8 mouse cellular contexts compared by ENCODE assay signal in the genomic region with DNA sequence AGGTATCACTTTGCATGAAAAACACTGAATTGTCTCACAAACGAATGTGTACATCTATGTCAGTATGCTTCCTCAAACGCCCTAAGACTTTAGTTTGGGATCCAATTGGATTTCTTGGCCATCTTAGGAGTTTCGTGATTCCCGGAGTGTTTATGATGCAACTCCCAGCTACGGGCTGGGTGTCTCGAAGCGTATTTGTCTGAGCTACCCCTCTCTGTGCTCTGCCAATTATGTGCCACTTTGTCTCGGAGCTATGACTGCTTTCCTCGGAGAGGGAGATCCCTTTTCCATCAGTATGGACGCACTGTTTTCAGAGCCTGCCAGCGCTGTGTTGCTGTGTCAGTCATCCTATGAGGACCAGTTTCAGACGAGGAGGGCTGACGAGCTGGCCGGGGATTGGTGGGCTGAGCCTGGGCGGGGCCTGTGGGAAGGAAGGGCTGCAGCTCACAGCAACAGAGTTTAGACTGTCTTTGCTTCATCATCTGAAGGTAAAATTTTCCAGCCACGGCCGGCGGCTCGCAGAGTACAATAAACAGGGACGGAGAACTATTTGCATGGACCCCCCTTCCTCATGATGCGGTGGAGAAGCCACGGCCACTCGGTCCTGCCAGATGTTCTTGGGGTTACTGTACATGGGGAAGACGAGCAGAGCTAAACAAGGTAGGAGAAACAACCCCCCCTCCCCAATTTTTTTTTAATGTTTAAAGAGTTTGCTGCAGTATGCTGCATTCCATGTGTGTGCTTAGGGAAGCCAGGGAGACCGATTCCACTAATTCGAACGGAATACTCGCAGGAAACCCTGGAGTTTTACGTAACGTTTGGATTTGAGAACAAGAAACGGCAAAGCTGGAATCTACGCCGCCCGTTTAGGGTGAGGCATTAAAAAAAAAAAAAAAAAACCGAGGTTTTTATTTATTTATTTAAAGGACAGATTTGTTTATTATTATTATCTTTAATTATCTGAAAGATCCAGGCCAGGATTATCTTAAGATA. TPM values are rescaled to one million over a fixed set of nuclear protein-coding genes. Genes with fewer than 3 reads are reported as not detected.
DNase-seq lines count a peak whose midpoint lies in the region; ATAC-seq lines count a peak whose summit lies in the region.

A gene (plus strand): TSS at position 424 of the 993 bp plus-strand sequence.

- 2% methylated on average over 35 of the region's 35 CpGs for WGBS in forebrain, embryonic 10.5 days
- WGBS in heart, embryonic 15.5 days = under 1% methylated on average over 35 of the region's 35 CpGs
- WGBS in liver, embryonic 15.5 days (ENCODE audit: insufficient replicate concordance) = 1% methylated on average over 35 of the region's 35 CpGs
- WGBS in neural tube, embryonic 12.5 days = 3% methylated on average over 35 of the region's 35 CpGs

- H3K9me3 ChIP-seq in forebrain, embryonic 10.5 days = no peaks in the 10 kb centered on the region
- no peaks in the 10 kb centered on the region for H3K9me3 ChIP-seq in heart, embryonic 15.5 days (replicated peaks)
- no peaks in the 10 kb centered on the region for H3K9me3 ChIP-seq in liver, embryonic 15.5 days (replicated peaks)
- H3K9me3 ChIP-seq in neural tube, embryonic 12.5 days = no peaks in the 10 kb centered on the region

- ATAC-seq in heart, embryonic 15.5 days (replicated peaks; ENCODE audit: insufficient number of reproducible peaks, insufficient read depth, low FRiP score, low read depth) = peak; percentile 97
- peak; percentile 96 for ATAC-seq in liver, embryonic 15.5 days (ENCODE audit: insufficient read depth)
- ATAC-seq in neural tube, embryonic 12.5 days (ENCODE audit: low FRiP score, low read depth) = peak; percentile 99

- H3K4me1 ChIP-seq in forebrain, embryonic 10.5 days = peaks cover 68% of the 10 kb centered on the region
- peaks cover 38% of the 10 kb centered on the region for H3K4me1 ChIP-seq in heart, embryonic 15.5 days (replicated peaks)
- peaks cover 48% of the 10 kb centered on the region for H3K4me1 ChIP-seq in liver, embryonic 15.5 days (replicated peaks)
- H3K4me1 ChIP-seq in neural tube, embryonic 12.5 days = peaks cover 32% of the 10 kb centered on the region

- H3K4me3 ChIP-seq in forebrain, embryonic 10.5 days = peak within 1 kb of the TSS; percentile 70
- H3K4me3 ChIP-seq in heart, embryonic 15.5 days = peak within 1 kb of the TSS; percentile 76
- H3K4me3 ChIP-seq in liver, embryonic 15.5 days (replicated peaks) = peak within 1 kb of the TSS; percentile 73
- peak within 1 kb of the TSS; percentile 51 for H3K4me3 ChIP-seq in neural tube, embryonic 12.5 days

- peak within 1 kb of the TSS; percentile 90 for H3K27ac ChIP-seq in forebrain, embryonic 10.5 days
- peak within 1 kb of the TSS; percentile 95 for H3K27ac ChIP-seq in heart, embryonic 15.5 days
- peak within 1 kb of the TSS; percentile 89 for H3K27ac ChIP-seq in liver, embryonic 15.5 days (replicated peaks)
- H3K27ac ChIP-seq in neural tube, embryonic 12.5 days = 0 out of 2 replicates have a peak within 1 kb of the TSS, but pooled peaks have one; percentile 39

- no peaks in the 10 kb centered on the region for H3K27me3 ChIP-seq in forebrain, embryonic 10.5 days (ENCODE audit: poor library complexity, severe bottlenecking)
- no peaks in the 10 kb centered on the region for H3K27me3 ChIP-seq in heart, embryonic 15.5 days
- no peaks in the 10 kb centered on the region for H3K27me3 ChIP-seq in liver, embryonic 15.5 days
- H3K27me3 ChIP-seq in neural tube, embryonic 12.5 days (replicated peaks) = no peaks in the 10 kb centered on the region

- peak; percentile 88 to 90 for DNase-seq in CD8-positive naive resting alpha-beta T cell, adult 2 months (ENCODE audit: low read depth in 2 of 2, low spot score in 2 of 2)
- DNase-seq in c-Kit-positive CD71-negative TER-119-negative erythroid progenitor cells, embryonic 14.5 days (ENCODE audit: low read depth) = peak; percentile 84
- peak; percentile 94 for DNase-seq in forebrain, embryonic 10.5 days (ENCODE audit: extremely low spot score, low spot score)
- DNase-seq in kidney, postnatal 36 days = peak; percentile 97 to 98
- peak; percentile 96 for DNase-seq in telencephalon, adult 2 months (ENCODE audit: low read depth, low spot score)

- peak within 1 kb of the TSS; percentile 87 for H3K4me2 ChIP-seq in heart, embryonic 15.5 days
- H3K4me2 ChIP-seq in liver, embryonic 15.5 days = peak within 1 kb of the TSS; percentile 80
- peak within 1 kb of the TSS; percentile 64 for H3K4me2 ChIP-seq in neural tube, embryonic 12.5 days (replicated peaks)

- no peaks in the 10 kb centered on the region for H3K36me3 ChIP-seq in forebrain, embryonic 10.5 days (replicated peaks)
- H3K36me3 ChIP-seq in heart, embryonic 15.5 days = no peaks in the 10 kb centered on the region
- H3K36me3 ChIP-seq in liver, embryonic 15.5 days (replicated peaks) = no peaks in the 10 kb centered on the region
- H3K36me3 ChIP-seq in neural tube, embryonic 12.5 days = no peaks in the 10 kb centered on the region

- peak within 1 kb of the TSS; percentile 77 for H3K9ac ChIP-seq in heart, embryonic 15.5 days
- H3K9ac ChIP-seq in liver, embryonic 15.5 days = peak within 1 kb of the TSS; percentile 66
- H3K9ac ChIP-seq in neural tube, embryonic 12.5 days = peak within 1 kb of the TSS; percentile 72

RNA-seq across cellular contexts. Expression of the gene that starts here (rescaled TPM):
- 30.0 TPM in 2 replicates for polyA plus RNA-seq in forebrain, embryonic 10.5 days (2016; fragmentation: Nextera tagmentation; extraction: Ambion mirVana)
- 122 and 123 TPM in 2 replicates for polyA plus RNA-seq in heart, embryonic 15.5 days (2015; fragmentation: Nextera tagmentation; extraction: Ambion mirVana)
- polyA plus RNA-seq in liver, embryonic 15.5 days (2015; fragmentation: Nextera tagmentation; extraction: Ambion mirVana) = 15.1 and 15.3 TPM in 2 replicates
- 35.0 and 35.1 TPM in 2 replicates for polyA plus RNA-seq in neural tube, embryonic 12.5 days (2016; fragmentation: Nextera tagmentation; extraction: Ambion mirVana)

Comparison
In these comparisons a context has a peak if more than half of its experiments do, and no peak if none do; other contexts are left out.
1. Peak in every context shown above with its lines: DNase-seq, ATAC-seq, H3K4me3 ChIP-seq and H3K27ac ChIP-seq.
2. H3K27ac ChIP-seq: peak in every context shown above with its lines; median percentile 95 in heart, embryonic 15.5 days; 90 in forebrain, embryonic 10.5 days; 89 in liver, embryonic 15.5 days; 39 in neural tube, embryonic 12.5 days.